Mouse (Mus musculus) embryo, embryonic 11 days (tissue): ENCODE measurements around the gene Mcm10.
A peak's percentile ranks its signal among the peaks of the same experiment; 100 is the strongest.

Source experiments
- DNase-seq: peaks from one replicate; pipeline ENCODE4 v3.0.0-alpha.2; 2015

The Mcm10 gene

GRCm38 (mm10) chr2:5012491-5013324 is at the start of gene Mcm10:
TSS of gene Mcm10 (minus strand) at chr2:5012791.
- peak; percentile 97 for DNase-seq

DNA sequence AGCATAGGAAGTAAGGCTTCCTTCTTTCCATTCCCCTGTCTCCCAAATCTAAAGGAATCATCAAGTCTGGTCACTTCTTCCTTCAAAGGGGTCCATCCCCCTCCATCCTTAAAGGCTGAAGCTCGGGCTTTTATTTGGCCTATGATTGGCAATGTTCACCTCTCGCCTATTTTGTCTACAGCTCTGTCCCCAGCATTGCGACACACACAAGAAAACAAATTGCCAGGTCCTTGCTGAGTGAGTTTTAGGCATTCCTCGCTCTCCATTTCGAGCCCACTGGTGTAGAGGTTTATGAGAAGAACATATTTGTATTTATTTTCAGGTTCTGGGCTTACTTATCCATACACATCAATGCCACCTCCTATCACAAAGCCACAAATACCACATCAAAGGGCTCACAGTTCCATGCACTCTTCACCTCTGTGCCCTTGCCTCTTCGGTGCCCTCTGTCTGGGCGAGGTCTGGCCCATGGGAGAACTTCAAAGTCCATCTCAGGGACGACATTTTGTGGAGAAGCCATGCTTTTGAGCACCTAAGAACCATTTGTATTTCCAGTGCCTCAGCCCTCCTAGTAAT is 48.6 kb upstream of the Mcm10 start:
- DNase-seq: no peak

DNA sequence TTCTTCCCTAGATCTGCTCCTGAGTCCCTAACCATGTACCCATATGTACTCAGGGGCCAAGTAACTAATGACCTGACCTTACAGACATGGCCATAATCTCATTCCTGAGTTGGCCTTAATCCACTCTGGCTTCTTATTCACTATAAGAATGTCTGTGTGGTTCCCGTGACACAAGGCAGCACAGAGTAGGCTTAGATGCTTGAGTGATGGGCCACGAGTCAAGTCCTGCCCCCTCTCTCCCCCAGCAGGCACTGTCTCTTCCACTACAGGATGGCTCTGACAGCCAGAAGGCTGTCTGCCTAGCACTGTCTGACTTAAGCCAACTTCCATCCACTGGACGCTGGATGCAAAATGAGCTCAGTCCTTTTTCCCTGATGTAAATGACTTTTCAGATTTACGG is 47.4 kb upstream of the Mcm10 start:
- no peak for DNase-seq

GRCm38 (mm10) chr2:5058436-5058835 is 45.8 kb upstream of the Mcm10 start:
- no peak for DNase-seq

GRCm38 (mm10) chr2:5050562-5050961 is 38.0 kb upstream of the Mcm10 start:
- DNase-seq: no peak

DNA sequence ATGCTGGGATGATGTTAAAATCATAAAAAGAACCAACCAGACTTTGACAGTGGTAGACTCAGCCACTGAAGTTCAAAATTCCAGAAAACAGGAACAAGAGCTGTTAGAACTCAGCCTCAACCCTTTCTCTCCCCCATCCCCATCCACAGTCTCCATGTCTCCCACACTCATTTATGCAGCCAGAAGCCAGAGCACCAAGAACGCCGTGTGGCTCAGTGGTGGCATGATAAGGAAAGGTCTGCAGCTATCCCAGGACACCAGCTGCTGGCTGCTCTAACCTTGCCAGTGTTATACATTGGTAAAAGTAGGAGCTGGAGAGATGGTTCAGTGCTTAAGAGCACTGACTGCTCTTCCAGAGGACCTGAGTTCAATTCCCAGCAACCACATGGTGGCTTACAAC is 34.4 kb upstream of the Mcm10 start:
- DNase-seq: no peak

- DNase-seq: peak; percentile 44
Observed at GRCm38 (mm10) chr2:5045269-5045965, 32.8 kb upstream of the Mcm10 start.

- no peak for DNase-seq
Observed at GRCm38 (mm10) chr2:5044321-5044720, 31.7 kb upstream of the Mcm10 start.

DNA sequence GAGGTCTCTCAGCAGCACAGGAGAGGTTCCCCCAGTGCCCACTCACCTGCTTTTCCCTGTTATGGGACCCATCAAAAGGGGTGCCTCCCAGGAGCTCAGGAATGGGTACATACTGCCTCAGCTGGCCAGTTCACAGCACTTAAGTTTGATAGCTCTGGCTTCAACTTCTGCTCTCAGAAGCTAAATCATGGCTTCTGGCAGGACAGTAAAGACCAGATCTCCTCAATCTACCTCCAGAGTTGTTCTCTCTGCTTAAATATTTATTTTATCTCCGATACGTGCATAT is 30.8 kb upstream of the Mcm10 start:
- DNase-seq: no peak

- DNase-seq: no peak
Observed at GRCm38 (mm10) chr2:5042616-5043475, 30.3 kb upstream of the Mcm10 start.

DNA sequence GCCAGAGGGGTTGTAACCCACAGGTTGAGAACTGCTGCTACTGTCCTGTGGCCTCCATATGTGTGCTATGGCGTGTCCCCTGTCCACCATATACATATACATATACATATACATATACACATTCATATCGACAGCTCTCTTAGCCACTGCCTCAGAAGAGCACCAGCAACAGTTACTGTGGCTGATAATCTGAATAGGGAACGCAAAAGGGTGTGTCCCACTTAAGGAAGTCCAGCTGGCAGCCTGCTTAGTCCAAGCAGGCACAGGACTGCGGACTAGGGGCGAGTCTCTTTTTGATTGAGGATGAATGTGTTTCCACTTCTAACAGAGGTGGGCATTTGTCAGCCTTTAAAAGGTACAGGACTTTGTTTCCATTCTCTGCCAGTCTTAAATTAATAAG is 29.3 kb upstream of the Mcm10 start:
- no peak for DNase-seq

GRCm38 (mm10) chr2:5040281-5041161 is 27.9 kb upstream of the Mcm10 start:
- no peak for DNase-seq

- no peak for DNase-seq
Observed at GRCm38 (mm10) chr2:5039350-5040170, 27.0 kb upstream of the Mcm10 start.

DNA sequence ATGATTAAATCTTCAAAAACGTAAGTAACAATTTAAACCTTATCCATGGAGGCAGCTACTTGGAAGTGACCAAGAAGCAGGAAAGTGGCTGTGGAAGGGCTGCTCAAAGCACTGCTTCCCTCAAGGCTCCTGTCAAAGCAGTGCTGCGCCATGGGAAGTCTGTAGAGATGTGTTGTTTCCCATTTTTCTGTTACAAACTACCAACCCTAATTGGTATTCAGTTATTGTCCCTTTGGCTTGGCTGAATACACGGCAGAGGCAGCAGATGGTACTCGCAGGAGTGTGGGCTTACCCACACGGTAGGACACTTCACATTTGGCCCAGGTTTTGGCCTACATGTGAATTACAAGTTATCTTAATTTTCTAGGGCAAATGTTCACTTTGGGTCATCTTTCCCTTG is 25.7 kb upstream of the Mcm10 start:
- DNase-seq: no peak

GRCm38 (mm10) chr2:5037390-5037789 is 24.8 kb upstream of the Mcm10 start:
- DNase-seq: no peak

DNA sequence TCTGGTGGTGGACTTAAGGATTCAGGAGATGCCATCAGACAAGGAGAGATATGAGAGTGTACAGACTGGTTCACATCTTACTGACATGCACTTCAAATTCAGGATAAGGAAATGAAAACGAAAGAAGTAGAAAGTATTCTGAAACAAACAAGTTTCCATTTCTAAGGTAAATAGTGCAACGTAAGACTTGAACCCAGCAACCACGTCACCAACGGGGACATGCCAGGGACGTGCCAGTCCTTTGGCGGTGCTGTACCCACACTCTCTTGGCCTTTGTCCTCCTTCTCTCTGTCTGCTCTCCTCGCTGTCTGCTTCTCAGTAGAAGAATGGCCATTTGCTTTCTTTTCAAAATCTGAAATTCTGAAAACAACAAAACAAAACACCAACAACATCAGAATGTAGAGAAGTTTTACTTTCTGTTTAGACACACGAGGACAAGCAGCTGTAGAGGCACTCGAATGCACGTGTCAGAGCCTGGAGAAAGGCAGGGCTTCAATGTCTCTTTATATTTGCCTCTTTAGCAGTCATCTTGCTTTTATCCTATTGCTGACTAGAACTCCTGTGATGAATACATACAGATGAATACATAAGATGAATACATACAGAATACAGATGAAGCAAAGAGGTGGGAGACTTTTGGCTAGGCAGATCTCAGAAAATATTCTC is 24.0 kb upstream of the Mcm10 start:
- DNase-seq: no peak

DNA sequence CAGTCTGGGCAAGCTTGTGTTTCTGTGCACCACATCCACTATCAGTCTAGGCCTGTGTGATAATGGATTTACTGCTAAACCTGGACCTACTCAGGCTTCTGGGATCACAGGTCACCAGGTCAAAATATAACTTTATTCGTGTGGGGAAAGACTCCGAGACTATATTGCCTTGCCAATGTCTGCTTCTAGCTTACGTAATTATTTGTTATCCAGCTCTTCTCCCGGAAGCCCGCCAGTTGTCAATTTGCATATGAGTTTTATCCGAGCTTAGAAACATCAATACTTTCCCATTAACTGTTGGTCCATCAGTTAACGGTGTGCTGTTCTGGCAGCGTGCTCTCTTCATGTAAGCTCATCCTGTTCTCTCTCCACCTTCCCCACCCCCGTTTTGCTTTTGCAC is 22.6 kb upstream of the Mcm10 start:
- no peak for DNase-seq

- no peak for DNase-seq
Observed at GRCm38 (mm10) chr2:5034801-5035200, 22.2 kb upstream of the Mcm10 start.

- DNase-seq: no peak
Observed at GRCm38 (mm10) chr2:5033546-5034420, 21.2 kb upstream of the Mcm10 start.

- DNase-seq: no peak
Observed at GRCm38 (mm10) chr2:5032665-5033064, 20.1 kb upstream of the Mcm10 start.
